Mouse (Mus musculus) intestine, embryonic 16.5 days (tissue): ENCODE measurements around the gene Cybc1. TPM values are rescaled to one million over a fixed set of nuclear protein-coding genes. Genes with fewer than 3 reads are reported as not detected.
A peak's percentile ranks its signal among the peaks of the same experiment; 100 is the strongest.

Source experiments
- ATAC-seq: fragments of 200-750 bp; cut with Nextera tagmentation; 2 replicates; pipeline ENCODE4 v1.8.0; 2017; ENCODE audit warnings: moderate TSS enrichment, moderate library complexity
- H3K27ac ChIP-seq: fragments of 300-500 bp; sonication (generic); 2 replicates; pipeline ENCODE4 v1.5.1; 2014; ENCODE audit warnings: mild to moderate bottlenecking, low read length
- H3K27me3 ChIP-seq: fragments of 300-500 bp; sonication (generic); replicated peaks from 2 replicates; pipeline ENCODE4 v1.6.1; 2014; ENCODE audit warnings: low read length, control low read depth, mixed read lengths; ENCODE audit not compliant: control insufficient read depth, insufficient read depth
- H3K36me3 ChIP-seq: fragments of 300-500 bp; sonication (generic); 2 replicates; pipeline ENCODE4 v1.6.1; 2014; ENCODE audit warnings: low read length, control low read depth; ENCODE audit not compliant: control insufficient read depth, insufficient read depth
- H3K4me1 ChIP-seq: fragments of 300-500 bp; sonication (generic); 2 replicates; pipeline ENCODE4 v1.6.1; 2014; ENCODE audit warnings: low read length, control low read depth, mixed read lengths; ENCODE audit not compliant: control insufficient read depth, insufficient read depth
- H3K4me2 ChIP-seq: fragments of 300-500 bp; sonication (generic); 2 replicates; pipeline ENCODE4 v1.6.1; 2014; ENCODE audit warnings: low read depth, low read length, control low read depth
- H3K4me3 ChIP-seq: fragments of 300-500 bp; sonication (generic); 2 replicates; pipeline ENCODE4 v1.5.1; 2014; ENCODE audit warnings: mild to moderate bottlenecking, low read length
- H3K9ac ChIP-seq: fragments of 300-500 bp; sonication (generic); 2 replicates; pipeline ENCODE4 v1.6.1; 2014; ENCODE audit warnings: low read depth, low read length
- H3K9me3 ChIP-seq: fragments of 300-500 bp; sonication (generic); 2 replicates; pipeline ENCODE4 v1.6.1; 2016; ENCODE audit warnings: low read length, control low read depth; ENCODE audit not compliant: control insufficient read depth
- WGBS: fragments of 180-500 bp; shearing (Covaris S2); extraction: QIAGEN DNeasy Blood & Tissue Kit; methylation state at CpG from one replicate; pipeline ENCODE4 v1.1.7; 2014; 5-methylcytosine and 5-hydroxymethylcytosine counted together
- polyA plus RNA-seq: library from polyadenylated mRNA; unstranded; fragments of >200 nt; fragmentation: Nextera tagmentation; extraction: Ambion mirVana; gene quantifications from 2 replicates; pipeline ENCODE4 v1.2.1, GENCODE M21; 2015

Gene Cybc1
- polyA plus RNA-seq, 1 experiment from 2014 or later: 36.5 TPM

DNA sequence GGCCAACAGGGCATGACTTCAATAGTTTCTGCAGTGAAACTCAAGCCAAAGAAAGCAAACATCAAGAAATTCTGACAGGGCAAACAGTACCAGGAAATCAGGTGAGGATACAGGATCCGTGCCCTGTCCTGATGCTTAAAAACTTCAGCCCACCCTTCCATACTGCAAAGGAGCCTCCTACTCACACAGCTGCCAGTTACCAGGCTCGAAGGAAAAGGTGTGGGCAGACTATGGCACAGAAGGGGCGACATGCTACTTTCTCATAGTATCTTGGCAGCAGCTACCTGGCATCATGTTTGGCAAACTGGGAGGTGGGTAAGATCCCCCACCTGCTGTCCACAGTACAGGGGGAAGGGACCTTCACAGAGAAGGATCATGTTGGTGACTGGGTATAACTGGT lies 35.7 kb downstream of the Cybc1 start:
- Histone ChIP-seq H3K36me3 (no peaks in the 10 kb centered on the region), H3K27me3 (no peaks in the 10 kb centered on the region), H3K4me3 (no peak overlapping the region), H3K27ac (no peak overlapping the region), H3K4me2 (no peak overlapping the region), H3K9me3 (no peaks in the 10 kb centered on the region), H3K9ac (no peak overlapping the region), H3K4me1 (no peaks in the 10 kb centered on the region)
- WGBS: 84% methylated on average over 3 of the region's 3 CpGs
- no peak for ATAC-seq

DNA sequence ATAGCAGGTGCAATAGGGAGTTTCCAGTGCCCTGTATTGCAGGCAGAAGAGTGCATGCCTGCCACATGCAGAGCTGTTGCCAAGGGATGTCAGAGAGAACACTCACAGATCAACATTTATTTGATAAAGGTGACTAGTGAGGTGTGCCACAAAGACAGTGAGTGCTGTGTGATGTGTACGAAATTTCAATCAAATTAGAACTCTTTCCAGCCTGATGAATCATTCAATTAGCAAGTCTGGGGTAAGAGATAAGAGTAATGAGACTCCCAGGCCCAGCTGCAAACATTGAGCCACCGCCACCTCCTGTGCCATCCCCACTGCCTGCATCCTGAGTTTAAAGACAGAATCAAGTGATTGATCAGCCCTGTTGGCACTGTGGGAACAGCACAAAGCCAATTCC lies 36.4 kb downstream of the Cybc1 start:
- Histone ChIP-seq H3K4me2 (no peak overlapping the region), H3K9me3 (no peaks in the 10 kb centered on the region), H3K4me1 (no peaks in the 10 kb centered on the region)

DNA sequence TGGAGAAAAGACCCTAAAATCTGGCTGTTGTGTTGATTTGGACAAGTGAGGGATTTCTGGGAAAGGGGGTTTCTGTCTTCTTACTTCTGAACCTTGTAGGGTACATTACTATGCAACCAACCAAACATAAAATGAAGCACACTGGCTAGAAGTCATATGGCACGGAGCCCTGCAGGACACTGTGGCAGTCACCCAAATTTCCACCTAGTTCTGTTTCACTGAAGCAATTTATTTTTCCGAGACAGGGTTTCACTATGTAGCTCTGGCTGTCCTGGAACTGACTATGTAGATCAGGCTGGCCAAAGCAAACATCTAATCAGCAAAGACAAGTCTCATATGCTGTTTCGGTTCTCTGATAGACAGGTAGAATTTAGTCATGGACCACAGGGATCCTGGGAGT lies 39.4 kb downstream of the Cybc1 start:
- Histone ChIP-seq H3K36me3 (no peaks in the 10 kb centered on the region), H3K9ac (no peak overlapping the region), H3K27me3 (no peaks in the 10 kb centered on the region), H3K9me3 (no peaks in the 10 kb centered on the region), H3K4me3 (no peak overlapping the region), H3K4me2 (no peak overlapping the region), H3K4me1 (no peaks in the 10 kb centered on the region), H3K27ac (no peak overlapping the region)
- no peak for ATAC-seq
- WGBS: 87% methylated on average over 3 of the region's 3 CpGs

More for the DNA sequence above, 36.4 kb downstream of the Cybc1 start:
- H3K36me3 ChIP-seq: no peaks in the 10 kb centered on the region
- H3K9ac ChIP-seq: no peak overlapping the region
- ATAC-seq: no peak
- no peak overlapping the region for H3K27ac ChIP-seq
- no peaks in the 10 kb centered on the region for H3K27me3 ChIP-seq
- WGBS: 62% methylated on average over 2 of the region's 2 CpGs
- no peak overlapping the region for H3K4me3 ChIP-seq

DNA sequence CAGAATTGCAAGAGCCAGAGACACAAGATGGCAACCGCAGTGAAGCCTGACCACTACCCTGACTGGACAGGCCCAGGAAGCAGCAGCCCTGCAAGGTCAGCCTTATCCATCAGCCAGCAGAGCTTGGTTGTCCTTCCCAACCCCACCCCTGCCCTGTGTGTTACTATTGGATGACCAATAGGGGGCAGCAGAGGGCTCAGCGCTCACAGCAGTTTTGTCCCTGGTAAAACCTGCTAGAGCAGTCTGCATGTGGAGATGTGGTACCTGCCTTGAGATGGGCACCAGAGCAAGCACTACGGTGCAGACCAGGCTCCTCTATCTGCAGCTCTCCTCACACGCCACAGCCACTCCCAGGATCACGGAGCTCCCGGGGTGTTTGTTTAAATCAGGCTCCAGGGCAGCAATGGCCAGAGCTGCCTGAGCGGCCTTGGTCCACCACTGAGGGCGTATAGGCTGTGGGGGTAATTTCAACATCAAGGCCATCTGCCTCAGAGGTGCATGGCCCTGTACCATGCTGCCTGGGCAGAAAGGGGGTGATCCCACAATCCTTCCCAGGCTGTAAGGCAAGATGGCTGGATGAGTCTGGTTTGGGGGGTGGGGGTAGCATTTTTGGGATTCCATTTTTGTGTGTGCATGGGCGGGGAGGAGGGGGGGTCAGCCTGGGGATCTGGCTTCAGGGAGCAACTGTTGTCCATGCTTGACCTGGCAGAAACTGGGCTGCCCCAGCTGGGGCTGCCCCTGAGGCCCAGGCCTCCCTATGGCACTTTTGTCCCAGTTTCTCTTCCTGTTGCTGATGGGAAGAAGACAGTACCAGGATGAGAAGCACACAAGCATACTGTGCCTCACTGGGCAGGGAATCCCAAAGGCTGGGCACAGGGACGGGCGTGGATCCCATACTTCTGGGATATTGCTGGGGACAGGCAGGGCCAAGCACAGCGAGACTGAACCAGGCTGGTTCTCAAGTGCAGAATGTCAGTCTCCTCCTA lies 52.5 kb downstream of the Cybc1 start:
- Histone ChIP-seq H3K36me3 (no peaks in the 10 kb centered on the region), H3K9me3 (no peaks in the 10 kb centered on the region), H3K4me3 (no peak overlapping the region), H3K4me1 (peaks cover 5% of the 10 kb centered on the region; the same call in 1 of the 2 replicates), H3K9ac (no peak overlapping the region), H3K27ac (no peak overlapping the region), H3K27me3 (no peaks in the 10 kb centered on the region), H3K4me2 (no peak overlapping the region)
- 47% methylated on average over 12 of the region's 12 CpGs for WGBS
- ATAC-seq: peak; percentile 71

DNA sequence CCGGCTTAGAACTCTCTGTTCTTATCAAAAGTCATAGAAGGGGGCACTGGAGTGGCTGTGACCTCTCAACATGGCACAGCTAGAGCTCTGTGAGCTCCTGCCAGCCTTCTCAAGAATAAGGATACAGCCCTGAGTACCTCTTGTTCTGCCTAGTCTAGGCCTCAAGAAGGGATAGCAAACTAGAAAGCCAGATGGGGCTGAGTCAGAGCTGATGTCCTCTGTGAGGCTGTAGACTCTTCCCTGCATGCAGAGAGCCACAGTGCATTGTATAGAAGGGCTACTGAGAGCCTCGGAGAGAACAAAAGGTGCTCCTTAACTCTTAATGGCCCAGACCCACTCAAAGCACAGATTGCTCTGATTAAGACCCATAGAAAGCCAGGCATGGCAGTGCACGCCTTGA lies 54.9 kb downstream of the Cybc1 start:
- H3K4me3 ChIP-seq: no peak overlapping the region
- H3K4me2 ChIP-seq: no peak overlapping the region
- WGBS: 59% methylated on average over 3 of the region's 3 CpGs
- no peaks in the 10 kb centered on the region for H3K27me3 ChIP-seq
- H3K36me3 ChIP-seq: no peaks in the 10 kb centered on the region
- peaks cover 5% of the 10 kb centered on the region; the same call in 1 of the 2 replicates for H3K4me1 ChIP-seq
- no peak overlapping the region for H3K9ac ChIP-seq
- no peaks in the 10 kb centered on the region for H3K9me3 ChIP-seq
- ATAC-seq: no peak
- no peak overlapping the region for H3K27ac ChIP-seq

DNA sequence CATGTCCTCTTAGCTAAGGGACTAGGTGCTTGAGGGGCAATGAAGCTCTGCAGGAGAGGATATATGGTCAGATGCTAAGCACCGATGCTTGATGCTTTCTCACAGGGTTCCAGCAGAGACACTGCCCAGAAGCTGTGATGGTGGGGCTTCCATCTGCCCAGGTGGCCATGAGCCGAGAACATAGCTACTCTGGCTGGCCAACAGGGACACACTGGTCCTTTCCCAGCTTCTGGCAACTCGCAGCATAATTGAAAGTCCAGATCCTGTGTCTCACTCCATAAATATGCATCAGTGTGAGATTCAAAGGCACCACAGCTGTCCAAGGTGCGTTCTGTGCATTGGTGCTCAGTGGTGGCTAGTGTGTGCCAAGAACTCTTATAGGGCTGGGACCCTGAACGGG lies 55.9 kb downstream of the Cybc1 start:
- H3K27ac ChIP-seq: no peak overlapping the region
- H3K36me3 ChIP-seq: no peaks in the 10 kb centered on the region
- WGBS: 81% methylated on average over 5 of the region's 5 CpGs
- no peaks in the 10 kb centered on the region for H3K9me3 ChIP-seq
- no peak for ATAC-seq
- H3K4me1 ChIP-seq: peaks cover 5% of the 10 kb centered on the region; the same call in 1 of the 2 replicates
- H3K4me2 ChIP-seq: no peak overlapping the region
- no peaks in the 10 kb centered on the region for H3K27me3 ChIP-seq
- no peak overlapping the region for H3K9ac ChIP-seq
- H3K4me3 ChIP-seq: no peak overlapping the region

Other genes starting within 250 kb of the Cybc1 start
- 93.9 and 97.7 TPM in 2 replicates for gene Csnk1d, start 238.0 kb downstream of the Cybc1 start, polyA plus RNA-seq
- 6.7 and 7.9 TPM in 2 replicates for gene Cd7, start 189.9 kb downstream of the Cybc1 start, polyA plus RNA-seq
- gene Sectm1b, start 165.8 kb downstream of the Cybc1 start, polyA plus RNA-seq: 0.93 and 2.6 TPM in 2 replicates
- 7.0 and 10.4 TPM in 2 replicates for gene Sectm1a, start 148.1 kb downstream of the Cybc1 start, polyA plus RNA-seq
- gene Tex19.2, start 110.6 kb downstream of the Cybc1 start, polyA plus RNA-seq: not detected in 2 replicates
- not detected in 2 replicates for gene Tex19.1, start 83.2 kb downstream of the Cybc1 start, polyA plus RNA-seq
- not detected in 2 replicates for gene Uts2r, start 69.1 kb downstream of the Cybc1 start, polyA plus RNA-seq
- 9.7 and 10.1 TPM in 2 replicates for gene Hexdc, start 24.9 kb downstream of the Cybc1 start, polyA plus RNA-seq
- 31.2 and 32.0 TPM in 2 replicates for gene Ogfod3, start 24.6 kb downstream of the Cybc1 start, polyA plus RNA-seq
- 52.2 and 52.6 TPM in 2 replicates for gene Narf, start 7.9 kb upstream of the Cybc1 start, polyA plus RNA-seq
- 4.4 and 4.6 TPM in 2 replicates for gene Foxk2, start 30.7 kb upstream of the Cybc1 start, polyA plus RNA-seq
- gene Wdr45b, start 125.1 kb upstream of the Cybc1 start, polyA plus RNA-seq: 76.7 and 80.6 TPM in 2 replicates
- 5.0 and 5.1 TPM in 2 replicates for gene Rab40b, start 158.9 kb upstream of the Cybc1 start, polyA plus RNA-seq
- 3.8 and 5.3 TPM in 2 replicates for gene Fn3krp, start 192.1 kb upstream of the Cybc1 start, polyA plus RNA-seq
- 1.6 and 1.8 TPM in 2 replicates for gene Fn3k, start 205.6 kb upstream of the Cybc1 start, polyA plus RNA-seq
- 35.3 and 36.7 TPM in 2 replicates for gene Tbcd, start 222.6 kb upstream of the Cybc1 start, polyA plus RNA-seq